Mouse (Mus musculus): ENCODE data around the gene Ptbp3.

GRCm38 (mm10) chr4:59457941-59458340, 91.2 kb downstream of the Ptbp3 start:
- TF ChIP-seq CTCF (IDR thresholded peaks at IDR 0.05; ENCODE audit: low read depth, low read length) (no peak), POLR2A (IDR thresholded peaks at IDR 0.05; ENCODE audit: extremely low read depth, insufficient read depth, low read length) (no peak)
